Mouse (Mus musculus): ENCODE measurements at regions not wholly inside any gene's neighbourhood (a gene's known extent, or its start where the extent isn't known, plus 50 kb on each side); places are given as distances from the start of the nearest gene placed in this dataset.

GRCm38 (mm10) chr2:30685137-30685860, 90.5 kb downstream of the Cstad start:
- no peaks in the 10 kb centered on the region for H3K27me3 ChIP-seq (replicated peaks; ENCODE audit: control insufficient read depth, insufficient read depth, low read length)
- no peak overlapping the region for H3K4me2 ChIP-seq (ENCODE audit: low read depth, low read length)
- H3K4me1 ChIP-seq (ENCODE audit: control insufficient read depth, insufficient read depth, low read length), result peaks cover 28% of the 10 kb centered on the region
- peak overlapping the region; percentile 34; the same call in 1 of the 2 replicates for H3K9ac ChIP-seq (ENCODE audit: low read depth, low read length)
- H3K9me3 ChIP-seq (ENCODE audit: control insufficient read depth, low read length), result no peaks in the 10 kb centered on the region
- no peak for ATAC-seq
- WGBS, result 48% methylated on average over 10 of the region's 10 CpGs
- no peaks in the 10 kb centered on the region for H3K36me3 ChIP-seq (ENCODE audit: control insufficient read depth, insufficient read depth, low read length)
- H3K4me3 ChIP-seq (ENCODE audit: low read length), result no peak overlapping the region
- peak overlapping the region; percentile 87 for H3K27ac ChIP-seq (ENCODE audit: low read length)

GRCm38 (mm10) chr2:30684461-30684860, 89.6 kb downstream of the Cstad start:
- no peaks in the 10 kb centered on the region for H3K9me3 ChIP-seq (ENCODE audit: control insufficient read depth, low read length)
- H3K27me3 ChIP-seq (replicated peaks; ENCODE audit: control insufficient read depth, insufficient read depth, low read length), result no peaks in the 10 kb centered on the region
- H3K36me3 ChIP-seq (ENCODE audit: control insufficient read depth, insufficient read depth, low read length), result no peaks in the 10 kb centered on the region
- ATAC-seq, result no peak
- H3K4me2 ChIP-seq (ENCODE audit: low read depth, low read length), result no peak overlapping the region
- 90% methylated on average over 6 of the region's 6 CpGs for WGBS
- H3K4me3 ChIP-seq (ENCODE audit: low read length), result no peak overlapping the region
- H3K27ac ChIP-seq (ENCODE audit: low read length), result peak overlapping the region; percentile 87; the same call in 1 of the 2 replicates
- no peak overlapping the region for H3K9ac ChIP-seq (ENCODE audit: low read depth, low read length)
- H3K4me1 ChIP-seq (ENCODE audit: control insufficient read depth, insufficient read depth, low read length), result peaks cover 28% of the 10 kb centered on the region

GRCm38 (mm10) chr2:30682146-30682825, 87.4 kb downstream of the Cstad start:
- Histone ChIP-seq H3K27ac (ENCODE audit: low read length) (no peak overlapping the region), H3K9me3 (ENCODE audit: control insufficient read depth, low read length) (no peaks in the 10 kb centered on the region), H3K9ac (ENCODE audit: low read depth, low read length) (no peak overlapping the region), H3K36me3 (ENCODE audit: control insufficient read depth, insufficient read depth, low read length) (no peaks in the 10 kb centered on the region), H3K4me1 (ENCODE audit: control insufficient read depth, insufficient read depth, low read length) (peaks cover 30% of the 10 kb centered on the region), H3K27me3 (replicated peaks; ENCODE audit: control insufficient read depth, insufficient read depth, low read length) (no peaks in the 10 kb centered on the region), H3K4me2 (ENCODE audit: low read depth, low read length) (no peak overlapping the region), H3K4me3 (ENCODE audit: low read length) (no peak overlapping the region)
- ATAC-seq, result no peak
- 69% methylated on average over 5 of the region's 5 CpGs for WGBS

- Histone ChIP-seq H3K36me3 (ENCODE audit: control insufficient read depth, insufficient read depth, low read length) (no peaks in the 10 kb centered on the region), H3K9me3 (ENCODE audit: control insufficient read depth, low read length) (no peaks in the 10 kb centered on the region), H3K27ac (ENCODE audit: low read length) (no peak overlapping the region), H3K27me3 (replicated peaks; ENCODE audit: control insufficient read depth, insufficient read depth, low read length) (peaks cover 2% of the 10 kb centered on the region; the same call in 1 of the 2 replicates), H3K4me3 (ENCODE audit: low read length) (no peak overlapping the region), H3K4me1 (ENCODE audit: control insufficient read depth, insufficient read depth, low read length) (peaks cover 28% of the 10 kb centered on the region), H3K4me2 (ENCODE audit: low read depth, low read length) (no peak overlapping the region), H3K9ac (ENCODE audit: low read depth, low read length) (no peak overlapping the region)
- ATAC-seq, result no peak
- WGBS, result 48% methylated on average over 2 of the region's 2 CpGs
These were observed 86.8 kb downstream of the Cstad start for GRCm38 (mm10) chr2:30681642-30682041.

- H3K36me3 ChIP-seq (ENCODE audit: control insufficient read depth, insufficient read depth, low read length), result no peaks in the 10 kb centered on the region
- ATAC-seq, result no peak
- H3K9ac ChIP-seq (ENCODE audit: low read depth, low read length), result no peak overlapping the region
- H3K9me3 ChIP-seq (ENCODE audit: control insufficient read depth, low read length), result no peaks in the 10 kb centered on the region
- H3K27ac ChIP-seq (ENCODE audit: low read length), result no peak overlapping the region
- H3K27me3 ChIP-seq (replicated peaks; ENCODE audit: control insufficient read depth, insufficient read depth, low read length), result peaks cover 2% of the 10 kb centered on the region; the same call in 1 of the 2 replicates
- no peak overlapping the region for H3K4me2 ChIP-seq (ENCODE audit: low read depth, low read length)
- peaks cover 21% of the 10 kb centered on the region for H3K4me1 ChIP-seq (ENCODE audit: control insufficient read depth, insufficient read depth, low read length)
- H3K4me3 ChIP-seq (ENCODE audit: low read length), result no peak overlapping the region
These were observed 84.2 kb downstream of the Cstad start for GRCm38 (mm10) chr2:30679041-30679440.

- WGBS, result 18% methylated on average over 5 of the region's 5 CpGs
- peak; percentile 34; the same call in 1 of the 2 replicates for ATAC-seq
- Histone ChIP-seq H3K4me1 (ENCODE audit: control insufficient read depth, insufficient read depth, low read length) (peaks cover 21% of the 10 kb centered on the region), H3K27ac (ENCODE audit: low read length) (peak overlapping the region; percentile 85), H3K27me3 (replicated peaks; ENCODE audit: control insufficient read depth, insufficient read depth, low read length) (peaks cover 2% of the 10 kb centered on the region; the same call in 1 of the 2 replicates), H3K36me3 (ENCODE audit: control insufficient read depth, insufficient read depth, low read length) (no peaks in the 10 kb centered on the region), H3K9ac (ENCODE audit: low read depth, low read length) (peak overlapping the region; percentile 63), H3K9me3 (ENCODE audit: control insufficient read depth, low read length) (no peaks in the 10 kb centered on the region), H3K4me3 (ENCODE audit: low read length) (peak overlapping the region; percentile 40), H3K4me2 (ENCODE audit: low read depth, low read length) (peak overlapping the region; percentile 77)
These were observed 82.7 kb downstream of the Cstad start for GRCm38 (mm10) chr2:30677498-30677897.

GRCm38 (mm10) chr2:30676833-30677459, 82.1 kb downstream of the Cstad start:
- ATAC-seq, result peak; percentile 83
- peak overlapping the region; percentile 85 for H3K27ac ChIP-seq (ENCODE audit: low read length)
- no peaks in the 10 kb centered on the region for H3K9me3 ChIP-seq (ENCODE audit: control insufficient read depth, low read length)
- peak overlapping the region; percentile 77 for H3K4me2 ChIP-seq (ENCODE audit: low read depth, low read length)
- H3K4me1 ChIP-seq (ENCODE audit: control insufficient read depth, insufficient read depth, low read length), result peaks cover 21% of the 10 kb centered on the region
- peak overlapping the region; percentile 63 for H3K9ac ChIP-seq (ENCODE audit: low read depth, low read length)
- H3K36me3 ChIP-seq (ENCODE audit: control insufficient read depth, insufficient read depth, low read length), result no peaks in the 10 kb centered on the region
- H3K4me3 ChIP-seq (ENCODE audit: low read length), result peak overlapping the region; percentile 40
- H3K27me3 ChIP-seq (replicated peaks; ENCODE audit: control insufficient read depth, insufficient read depth, low read length), result peaks cover 2% of the 10 kb centered on the region; the same call in 1 of the 2 replicates
- WGBS, result under 1% methylated on average over 43 of the region's 44 CpGs

GRCm38 (mm10) chr2:30676450-30676832, 81.6 kb downstream of the Cstad start:
- no peaks in the 10 kb centered on the region for H3K9me3 ChIP-seq (ENCODE audit: control insufficient read depth, low read length)
- peak overlapping the region; percentile 63; the same call in 1 of the 2 replicates for H3K9ac ChIP-seq (ENCODE audit: low read depth, low read length)
- H3K27ac ChIP-seq (ENCODE audit: low read length), result peak overlapping the region; percentile 62
- H3K27me3 ChIP-seq (replicated peaks; ENCODE audit: control insufficient read depth, insufficient read depth, low read length), result peaks cover 2% of the 10 kb centered on the region; the same call in 1 of the 2 replicates
- 0 out of 2 replicates have a peak, but pooled peaks have one; percentile 14 for ATAC-seq
- no peaks in the 10 kb centered on the region for H3K36me3 ChIP-seq (ENCODE audit: control insufficient read depth, insufficient read depth, low read length)
- peaks cover 21% of the 10 kb centered on the region for H3K4me1 ChIP-seq (ENCODE audit: control insufficient read depth, insufficient read depth, low read length)
- H3K4me2 ChIP-seq (ENCODE audit: low read depth, low read length), result peak overlapping the region; percentile 77
- WGBS, result 10% methylated on average over 7 of the region's 7 CpGs
- H3K4me3 ChIP-seq (ENCODE audit: low read length), result peak overlapping the region; percentile 40

GRCm38 (mm10) chr2:30675839-30676238, 81.0 kb downstream of the Cstad start:
- Histone ChIP-seq H3K27ac (ENCODE audit: low read length) (0 out of 2 replicates have a peak overlapping the region, but pooled peaks have one; percentile 62), H3K36me3 (ENCODE audit: control insufficient read depth, insufficient read depth, low read length) (no peaks in the 10 kb centered on the region), H3K9ac (ENCODE audit: low read depth, low read length) (no peak overlapping the region), H3K4me1 (ENCODE audit: control insufficient read depth, insufficient read depth, low read length) (peaks cover 21% of the 10 kb centered on the region), H3K27me3 (replicated peaks; ENCODE audit: control insufficient read depth, insufficient read depth, low read length) (peaks cover 2% of the 10 kb centered on the region; the same call in 1 of the 2 replicates), H3K4me3 (ENCODE audit: low read length) (no peak overlapping the region), H3K9me3 (ENCODE audit: control insufficient read depth, low read length) (no peaks in the 10 kb centered on the region), H3K4me2 (ENCODE audit: low read depth, low read length) (no peak overlapping the region)
- WGBS, result 82% methylated on average over 2 of the region's 2 CpGs
- ATAC-seq, result no peak
